Mouse (Mus musculus) midbrain, embryonic 11.5 days (tissue): ENCODE measurements around the gene Gm27027. TPM values are rescaled to one million over a fixed set of nuclear protein-coding genes. Genes with fewer than 3 reads are reported as not detected.
A peak's percentile ranks its signal among the peaks of the same experiment; 100 is the strongest.

Experiments used
- ATAC-seq: fragments of 200-750 bp; cut with Nextera tagmentation; 2 replicates; pipeline ENCODE4 v1.8.0; 2017; ENCODE audit warnings: moderate TSS enrichment, moderate library complexity; ENCODE audit not compliant: low FRiP score
- DNase-seq: peaks from one replicate; pipeline ENCODE4 v3.0.0; 2015; ENCODE audit warnings: low spot score; ENCODE audit errors: missing footprints
- H3K27ac ChIP-seq: fragments of 300-500 bp; sonication (generic); 2 replicates; pipeline ENCODE4 v1.5.1; 2014; ENCODE audit warnings: low read depth, low read length
- H3K27me3 ChIP-seq: fragments of 300-500 bp; sonication (generic); 2 replicates; pipeline ENCODE4 v1.6.1; 2014; ENCODE audit warnings: mild to moderate bottlenecking, low read length, moderate library complexity, mixed read lengths; ENCODE audit not compliant: control insufficient read depth, insufficient read depth
- H3K36me3 ChIP-seq: fragments of 300-500 bp; sonication (generic); 2 replicates; pipeline ENCODE4 v1.6.1; 2014; ENCODE audit warnings: mild to moderate bottlenecking, low read length, moderate library complexity, mixed read lengths; ENCODE audit not compliant: control insufficient read depth, insufficient read depth
- H3K4me1 ChIP-seq: fragments of 300-500 bp; sonication (generic); 2 replicates; pipeline ENCODE4 v1.6.1; 2014; ENCODE audit warnings: low read length; ENCODE audit not compliant: control insufficient read depth, insufficient read depth
- H3K4me2 ChIP-seq: fragments of 300-500 bp; sonication (generic); 2 replicates; pipeline ENCODE4 v1.6.1; 2014; ENCODE audit warnings: mild to moderate bottlenecking, moderate library complexity
- H3K4me3 ChIP-seq: fragments of 300-500 bp; sonication (generic); 2 replicates; pipeline ENCODE4 v1.5.1; 2014; ENCODE audit warnings: low read depth, low read length
- H3K9ac ChIP-seq: fragments of 300-500 bp; sonication (generic); 2 replicates; pipeline ENCODE4 v1.6.1; 2014; ENCODE audit warnings: low read length
- H3K9me3 ChIP-seq: fragments of 300-500 bp; sonication (generic); 2 replicates; pipeline ENCODE4 v1.6.1; 2016; ENCODE audit warnings: low read length; ENCODE audit not compliant: control insufficient read depth
- WGBS: fragments of 180-500 bp; shearing (Covaris S2); extraction: QIAGEN DNeasy Blood & Tissue Kit; methylation state at CpG from one replicate; pipeline ENCODE4 v1.1.7; 2014; 5-methylcytosine and 5-hydroxymethylcytosine counted together
- polyA plus RNA-seq: library from polyadenylated mRNA; unstranded; fragments of >200 nt; fragmentation: Nextera tagmentation; extraction: Ambion mirVana; gene quantifications from 2 replicates; pipeline ENCODE4 v1.2.1, GENCODE M21; 2014

Gene Gm27027
- polyA plus RNA-seq, 1 experiment from 2014 or later, result not detected

DNA sequence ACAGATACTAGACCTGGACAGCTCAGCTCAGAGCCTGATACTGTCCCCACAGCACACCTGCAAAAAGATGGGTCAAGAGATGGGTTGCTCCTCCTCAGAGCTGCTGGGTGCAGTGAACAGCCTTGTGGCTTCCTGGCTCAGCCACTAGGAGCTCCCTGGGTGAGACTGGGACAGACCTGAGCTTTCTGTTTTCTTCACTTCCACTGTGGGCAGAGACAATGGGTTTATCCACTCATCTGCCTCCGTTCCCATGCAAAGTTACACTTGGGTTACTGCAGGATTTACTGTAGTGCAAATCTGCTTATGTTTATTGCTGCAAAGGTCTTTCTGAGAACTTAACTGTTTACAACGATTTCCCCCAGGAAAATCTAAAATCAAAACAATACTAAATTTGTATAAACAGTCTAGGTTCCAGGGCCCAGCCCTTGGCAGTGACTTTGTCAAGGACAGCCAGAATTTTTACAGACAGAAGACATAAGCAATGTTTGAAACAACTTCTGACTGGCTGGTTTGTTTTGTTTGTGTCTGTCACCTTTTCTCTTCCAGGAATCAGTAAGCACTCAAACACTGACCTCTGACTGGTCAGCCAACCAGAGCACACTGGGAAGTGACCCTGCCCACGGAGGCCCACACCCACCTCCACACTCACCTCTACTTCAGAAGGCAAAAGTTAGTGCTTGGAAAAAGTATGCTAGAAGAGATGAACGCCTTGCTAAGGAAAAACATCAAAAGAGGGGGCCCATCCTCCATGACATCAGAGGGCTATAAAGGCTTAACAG is 13.5 kb downstream of the Gm27027 start:
- ATAC-seq (no peak), DNase-seq (no peak)
- H3K27ac ChIP-seq, result no peak overlapping the region
- H3K9ac ChIP-seq, result no peak overlapping the region
- H3K4me2 ChIP-seq, result no peak overlapping the region
- no peak overlapping the region for H3K4me3 ChIP-seq
- no peaks in the 10 kb centered on the region for H3K27me3 ChIP-seq
- 88% methylated on average over 4 of the region's 4 CpGs for WGBS
- no peaks in the 10 kb centered on the region for H3K4me1 ChIP-seq
- H3K36me3 ChIP-seq, result peaks cover 13% of the 10 kb centered on the region
- no peaks in the 10 kb centered on the region for H3K9me3 ChIP-seq

DNA sequence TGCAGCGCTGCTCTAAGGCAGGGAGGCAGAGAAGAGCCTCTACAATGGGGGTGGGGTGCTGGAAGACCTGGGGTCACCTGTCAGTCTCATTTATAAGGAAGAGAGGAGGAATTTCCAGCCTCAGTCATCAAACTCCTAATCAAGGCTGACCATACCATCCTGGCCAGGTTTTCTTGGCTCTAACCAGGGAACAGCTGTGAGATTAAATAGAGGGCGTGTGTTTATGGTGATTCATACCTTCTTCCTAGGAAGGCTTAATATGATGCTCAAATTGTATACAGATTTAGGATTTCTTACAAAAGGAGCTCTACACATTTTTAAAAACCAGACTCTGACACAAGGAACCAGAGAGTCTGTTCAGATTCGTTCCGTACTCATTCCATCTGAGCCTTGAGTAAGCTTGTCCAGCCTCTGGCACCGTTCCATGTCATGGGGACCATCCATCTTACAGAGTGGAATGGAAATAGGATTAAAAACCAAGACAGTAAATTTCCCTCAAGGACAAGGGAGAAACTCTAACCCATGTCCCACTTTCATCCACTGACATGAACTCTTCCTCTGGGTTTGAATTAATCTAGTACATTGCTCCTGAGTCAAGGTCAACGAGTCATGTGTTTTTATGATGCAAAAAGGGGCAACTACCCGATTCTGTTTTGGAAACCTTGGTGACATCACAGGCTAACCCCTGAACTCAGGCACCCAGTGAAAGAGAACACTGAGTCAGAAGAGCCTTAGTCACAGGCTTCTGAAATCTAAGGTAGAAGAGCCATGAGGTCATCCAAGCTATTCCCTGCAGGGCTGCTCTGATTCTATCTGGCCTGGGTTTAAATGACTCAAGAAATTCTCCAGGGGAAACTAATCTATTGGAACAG is 16.7 kb downstream of the Gm27027 start:
- ATAC-seq (no peak), DNase-seq (no peak)
- H3K36me3 ChIP-seq, result peaks cover 11% of the 10 kb centered on the region
- no peaks in the 10 kb centered on the region for H3K27me3 ChIP-seq
- no peak overlapping the region for H3K27ac ChIP-seq
- no peaks in the 10 kb centered on the region for H3K9me3 ChIP-seq
- 92% methylated on average over 7 of the region's 7 CpGs for WGBS
- H3K4me1 ChIP-seq, result peaks cover 15% of the 10 kb centered on the region
- no peak overlapping the region for H3K4me3 ChIP-seq
- H3K4me2 ChIP-seq, result no peak overlapping the region
- no peak overlapping the region for H3K9ac ChIP-seq

DNA sequence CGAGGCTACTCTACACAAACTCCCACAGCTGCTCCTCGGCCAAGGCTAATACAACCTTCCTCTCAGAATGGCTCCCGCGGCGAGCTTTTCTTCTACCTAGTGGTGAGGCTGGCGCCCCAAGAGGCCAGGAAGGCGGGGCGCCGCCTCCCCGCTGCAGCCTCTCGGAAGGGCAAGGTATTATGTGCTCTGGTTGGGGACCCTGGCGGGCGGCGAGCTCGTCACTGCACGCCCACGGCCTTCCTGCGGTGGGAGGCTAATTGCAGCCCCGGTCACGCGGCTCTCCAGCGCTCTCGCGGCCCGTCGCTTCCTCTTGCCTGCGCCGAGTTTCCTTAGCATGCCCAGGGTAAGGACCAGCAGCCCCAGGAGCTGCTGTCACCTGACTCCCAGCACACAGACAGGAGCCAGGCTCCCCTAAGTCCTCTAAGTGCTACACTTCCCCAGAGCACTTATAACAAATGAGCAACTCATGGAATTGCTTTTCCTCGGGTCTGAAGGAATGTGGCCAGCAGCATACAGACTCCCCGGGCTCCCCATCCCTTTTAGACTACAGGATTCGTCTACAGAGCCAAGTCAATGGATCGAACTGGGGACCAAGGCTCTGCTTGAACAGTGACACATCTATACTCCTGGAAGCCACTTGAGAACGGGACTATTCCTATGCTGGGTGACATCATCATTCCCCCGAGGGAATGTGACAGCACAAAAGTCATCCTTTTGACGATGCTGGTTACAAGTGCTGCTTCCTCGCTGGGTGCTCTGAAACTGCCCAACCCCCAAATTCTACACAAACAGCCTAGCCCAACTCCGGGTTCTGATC is 19.5 kb downstream of the Gm27027 start:
- Histone ChIP-seq H3K9ac (peak overlapping the region; percentile 73), H3K36me3 (0 out of 2 replicates have a peak, but pooled peaks cover 4% of the 10 kb centered on the region), H3K4me3 (peak overlapping the region; percentile 37), H3K27me3 (no peaks in the 10 kb centered on the region), H3K27ac (no peak overlapping the region), H3K9me3 (no peaks in the 10 kb centered on the region), H3K4me1 (peaks cover 15% of the 10 kb centered on the region), H3K4me2 (peak overlapping the region; percentile 90)
- ATAC-seq, result peak; percentile 77
- 2% methylated on average over 37 of the region's 37 CpGs for WGBS
- peak; percentile 92 for DNase-seq

DNA sequence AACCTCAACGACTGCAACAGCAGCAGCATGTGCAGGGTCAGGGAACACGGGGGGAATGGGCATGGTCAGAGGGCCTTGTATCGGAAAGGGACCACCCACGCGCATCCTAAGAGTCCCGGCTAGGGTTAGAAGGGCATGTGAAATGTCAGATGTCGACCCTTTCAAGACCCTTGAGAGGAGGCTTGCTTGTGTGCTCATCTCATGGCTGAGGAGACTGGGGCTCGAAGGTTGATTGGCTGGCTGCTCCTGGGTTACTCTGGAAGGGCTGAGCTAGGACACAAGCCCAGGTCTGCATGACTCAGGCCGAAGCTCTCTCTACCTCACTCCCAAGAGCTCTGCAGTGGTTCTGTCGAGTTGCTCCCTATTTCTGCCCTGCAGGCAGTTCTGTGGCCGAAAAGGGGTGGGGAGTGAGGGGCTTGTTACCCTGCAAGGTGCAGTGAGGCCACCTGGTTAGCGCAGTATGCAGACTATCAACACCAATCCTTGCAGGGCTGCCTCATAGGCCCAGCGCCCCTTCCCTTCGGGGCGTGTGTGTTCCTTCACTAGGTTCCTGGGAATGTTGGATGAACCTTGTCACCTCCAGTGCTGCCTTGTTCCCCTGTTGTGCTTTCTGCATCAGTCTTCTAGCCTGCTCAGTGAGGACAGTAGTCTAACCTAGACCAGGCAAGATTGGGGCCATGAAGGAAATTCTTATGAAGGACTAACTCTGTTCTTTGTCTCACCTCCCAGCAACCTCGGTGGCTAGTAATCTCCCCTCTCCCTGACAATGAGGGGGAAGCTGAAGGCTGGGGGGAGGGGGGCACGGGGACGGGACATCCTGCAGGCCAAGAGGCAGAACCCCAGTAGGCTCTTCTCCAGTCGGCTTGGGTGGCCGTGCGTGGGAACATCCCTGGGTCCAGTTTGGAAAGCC is 20.4 kb downstream of the Gm27027 start:
- peak overlapping the region; percentile 90 for H3K4me2 ChIP-seq
- H3K27ac ChIP-seq, result no peak overlapping the region
- ATAC-seq, result peak; percentile 75
- 14% methylated on average over 21 of the region's 21 CpGs for WGBS
- H3K27me3 ChIP-seq, result no peaks in the 10 kb centered on the region
- peak; percentile 93 for DNase-seq
- no peaks in the 10 kb centered on the region for H3K9me3 ChIP-seq
- 0 out of 2 replicates have a peak, but pooled peaks cover 2% of the 10 kb centered on the region for H3K36me3 ChIP-seq
- H3K9ac ChIP-seq, result peak overlapping the region; percentile 73
- peak overlapping the region; percentile 37 for H3K4me3 ChIP-seq
- peaks cover 15% of the 10 kb centered on the region for H3K4me1 ChIP-seq

DNA sequence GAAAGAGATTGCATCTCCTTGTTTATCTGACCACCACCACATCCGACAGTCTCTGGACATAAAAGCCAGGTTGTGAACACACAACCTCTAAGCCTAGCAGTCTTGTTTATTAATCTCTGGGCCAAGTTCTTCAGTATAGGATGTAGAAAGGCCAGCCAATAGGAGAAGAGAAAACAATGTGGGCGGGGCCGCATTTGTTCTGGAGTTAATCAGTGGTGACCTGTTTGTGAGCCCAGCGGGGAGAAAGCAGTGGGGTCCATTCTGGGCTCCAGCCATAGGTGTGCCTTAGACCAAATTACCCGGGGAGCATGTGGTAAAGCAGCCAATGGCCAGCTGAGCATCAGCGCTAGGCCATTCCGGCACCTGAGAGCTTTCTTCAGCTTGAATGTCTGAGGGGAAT is 21.1 kb downstream of the Gm27027 start:
- ATAC-seq (0 out of 2 replicates have a peak, but pooled peaks have one; percentile 17), DNase-seq (no peak)
- Histone ChIP-seq H3K4me2 (no peak overlapping the region), H3K9ac (no peak overlapping the region), H3K4me3 (no peak overlapping the region), H3K27ac (no peak overlapping the region), H3K36me3 (no peaks in the 10 kb centered on the region), H3K4me1 (peaks cover 15% of the 10 kb centered on the region), H3K9me3 (no peaks in the 10 kb centered on the region), H3K27me3 (no peaks in the 10 kb centered on the region)
- 47% methylated on average over 7 of the region's 7 CpGs for WGBS

DNA sequence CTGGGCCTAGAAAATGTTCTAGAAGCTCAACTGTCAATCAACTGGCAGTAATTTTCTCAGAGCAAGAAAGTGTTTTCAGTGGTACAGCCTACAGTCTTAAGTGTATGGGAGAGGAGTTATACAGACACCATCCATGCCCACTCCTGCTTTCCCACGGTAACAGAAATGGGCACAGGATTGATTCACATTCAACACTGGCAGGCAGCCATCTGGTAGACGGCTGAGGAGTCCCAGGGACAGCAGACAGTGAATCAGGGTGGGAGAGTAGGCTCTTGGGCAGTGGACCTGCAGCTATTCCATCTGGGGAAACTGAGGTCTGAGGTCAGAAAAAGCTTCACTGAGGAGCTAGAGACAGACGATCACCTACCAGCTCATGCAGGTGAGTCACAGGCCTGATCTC is 24.5 kb downstream of the Gm27027 start:
- no peak overlapping the region for H3K9ac ChIP-seq
- no peak overlapping the region for H3K4me2 ChIP-seq
- no peak overlapping the region for H3K4me3 ChIP-seq
- ATAC-seq (no peak), DNase-seq (no peak)
- no peak overlapping the region for H3K27ac ChIP-seq
- H3K4me1 ChIP-seq, result peaks cover 11% of the 10 kb centered on the region
- 64% methylated on average over 3 of the region's 3 CpGs for WGBS
- H3K36me3 ChIP-seq, result no peaks in the 10 kb centered on the region
- no peaks in the 10 kb centered on the region for H3K27me3 ChIP-seq
- no peaks in the 10 kb centered on the region for H3K9me3 ChIP-seq

DNA sequence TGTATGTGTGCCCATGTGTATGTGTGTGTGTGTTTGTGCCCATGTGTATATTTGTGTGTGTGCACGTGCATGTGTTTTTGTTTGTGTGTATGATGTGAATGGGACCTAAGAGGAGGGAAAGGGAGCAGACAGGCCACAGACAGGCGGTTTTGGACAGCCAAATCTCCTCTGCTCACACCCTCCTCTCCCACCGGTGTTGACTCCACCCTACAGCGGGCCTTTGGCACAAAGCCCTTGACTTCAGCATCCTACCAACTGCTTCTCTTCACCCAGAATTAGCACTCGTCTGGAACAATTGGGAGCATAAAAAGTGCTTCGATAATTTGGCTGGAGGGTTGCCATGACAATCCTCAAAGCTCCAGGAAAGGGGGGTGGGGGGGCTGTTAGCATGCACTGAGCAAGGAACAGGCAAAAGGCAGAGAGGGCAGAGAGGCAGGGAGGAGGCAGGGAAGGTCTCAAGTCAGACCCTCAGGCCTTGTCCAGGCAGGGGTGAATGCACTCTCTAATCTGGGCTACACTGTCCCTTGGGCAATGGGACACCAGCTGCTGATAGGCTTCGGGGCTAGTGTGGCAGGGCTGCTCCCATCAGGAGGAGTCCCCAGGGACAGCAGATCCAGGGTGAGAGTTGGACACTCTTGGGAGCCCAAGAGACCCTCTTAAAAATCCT is 31.5 kb downstream of the Gm27027 start:
- Histone ChIP-seq H3K27ac (no peak overlapping the region), H3K9ac (no peak overlapping the region), H3K4me3 (no peak overlapping the region), H3K4me1 (peaks cover 3% of the 10 kb centered on the region), H3K4me2 (no peak overlapping the region), H3K9me3 (no peaks in the 10 kb centered on the region), H3K27me3 (no peaks in the 10 kb centered on the region), H3K36me3 (no peaks in the 10 kb centered on the region)
- 52% methylated on average over 7 of the region's 7 CpGs for WGBS
- DNase-seq (peak; percentile 72), ATAC-seq (peak; percentile 38)

DNA sequence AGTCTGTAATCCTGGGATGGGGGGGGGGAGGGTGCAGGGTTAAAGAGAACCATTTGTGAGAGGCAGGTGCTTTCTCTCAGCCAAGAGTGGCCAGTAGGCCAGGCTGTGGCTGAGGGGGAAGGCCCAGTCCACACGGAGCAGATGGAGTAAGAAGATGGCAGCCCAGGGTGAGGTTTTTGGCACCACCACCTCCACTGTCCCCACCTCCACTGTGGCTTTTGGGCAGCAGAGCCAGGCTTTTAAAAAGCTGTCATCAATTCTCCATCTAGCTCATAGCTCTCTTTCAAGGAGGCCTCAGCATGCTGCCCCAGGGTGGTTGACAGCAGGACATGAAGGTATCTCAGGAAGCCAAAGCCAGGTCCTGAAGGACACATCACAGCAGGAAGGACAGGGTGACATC is 32.4 kb downstream of the Gm27027 start:
- Histone ChIP-seq H3K36me3 (no peaks in the 10 kb centered on the region), H3K27ac (no peak overlapping the region), H3K9ac (no peak overlapping the region), H3K9me3 (no peaks in the 10 kb centered on the region), H3K27me3 (no peaks in the 10 kb centered on the region), H3K4me3 (no peak overlapping the region), H3K4me1 (peaks cover 3% of the 10 kb centered on the region), H3K4me2 (no peak overlapping the region)
- WGBS, result 87% methylated on average over 1 of the region's 1 CpGs
- DNase-seq, result peak; percentile 14
- no peak for ATAC-seq
